Mouse (Mus musculus) mammary gland, adult 2 months (tissue): ENCODE measurements around the gene Dyrk1a. TPM values are rescaled to one million over a fixed set of nuclear protein-coding genes. Genes with fewer than 3 reads are reported as not detected.

ENCODE experiments used
- polyA plus RNA-seq: library from polyadenylated mRNA; depleted of rRNA; stranded (reverse); fragments of >200 nt; gene quantifications from 2 replicates; pipeline ENCODE4 v1.2.3, GENCODE M21; 2012; ENCODE audit warnings: low replicate concordance; rRNA removed

Dyrk1a gene
- polyA plus RNA-seq: 34.4 and 53.8 TPM in 2 replicates

GRCm38 (mm10) chr16:94569229-94570176 is at the start of gene Dyrk1a:
Gene Dyrk1a, plus strand, starts transcription at chr16:94570010.

GRCm38 (mm10) chr16:94526344-94527151 is 43.3 kb upstream of the Dyrk1a start, which contains the start of gene Vps26c:
Gene Vps26c, minus strand, starts transcription at chr16:94526830.

Other genes starting within 250 kb of the Dyrk1a start
- 1.9 and 2.3 TPM in 2 replicates for gene Ripply3, start 241.6 kb upstream of the Dyrk1a start, polyA plus RNA-seq
- 32.0 and 39.2 TPM in 2 replicates for gene Ttc3, start 199.4 kb upstream of the Dyrk1a start, polyA plus RNA-seq
- 19.2 and 46.8 TPM in 2 replicates for gene Pigp, start 198.2 kb upstream of the Dyrk1a start, polyA plus RNA-seq
- 31.3 and 60.2 TPM in 2 replicates for gene Vps26c, start 43.2 kb upstream of the Dyrk1a start, polyA plus RNA-seq